Mouse (Mus musculus): ENCODE data around the gene Ms4a10. TPM values are rescaled to one million over a fixed set of nuclear protein-coding genes. Genes with fewer than 3 reads are reported as not detected.

The Ms4a10 gene
- polyA plus RNA-seq, 1 experiment from 2014 or later, result 0.73 TPM

Other genes with a start within 250 kb of the Ms4a10 start
- 0.67 and 1.0 TPM in 2 replicates for gene Cd5, start 235.7 kb downstream of the Ms4a10 start, polyA plus RNA-seq (2015; fragmentation: Nextera tagmentation; extraction: Ambion mirVana)
- not detected in 2 replicates for gene Cd6, start 144.6 kb downstream of the Ms4a10 start, polyA plus RNA-seq (2015; fragmentation: Nextera tagmentation; extraction: Ambion mirVana)
- gene Slc15a3, start 134.9 kb downstream of the Ms4a10 start, polyA plus RNA-seq (2015; fragmentation: Nextera tagmentation; extraction: Ambion mirVana), result 5.0 and 5.1 TPM in 2 replicates
- 65.2 and 67.4 TPM in 2 replicates for gene Tmem132a, start 104.7 kb downstream of the Ms4a10 start, polyA plus RNA-seq (2015; fragmentation: Nextera tagmentation; extraction: Ambion mirVana)
- 138 and 163 TPM in 2 replicates for gene Tmem109, start 92.7 kb downstream of the Ms4a10 start, polyA plus RNA-seq (2015; fragmentation: Nextera tagmentation; extraction: Ambion mirVana)
- gene Prpf19, start 79.4 kb downstream of the Ms4a10 start, polyA plus RNA-seq (2015; fragmentation: Nextera tagmentation; extraction: Ambion mirVana), result 35.7 and 40.6 TPM in 2 replicates
- gene Zp1, start 54.0 kb downstream of the Ms4a10 start, polyA plus RNA-seq (2015; fragmentation: Nextera tagmentation; extraction: Ambion mirVana), result not detected in 2 replicates
- 0.09 TPM in 1 of 2 replicates, not detected in the other for gene Ptgdr2, start 37.5 kb downstream of the Ms4a10 start, polyA plus RNA-seq (2015; fragmentation: Nextera tagmentation; extraction: Ambion mirVana)
- gene Ccdc86, start 25.4 kb downstream of the Ms4a10 start, polyA plus RNA-seq (2015; fragmentation: Nextera tagmentation; extraction: Ambion mirVana), result 25.4 and 28.7 TPM in 2 replicates
- not detected in 2 replicates for gene Ms4a15, start 18.6 kb upstream of the Ms4a10 start, polyA plus RNA-seq (2015; fragmentation: Nextera tagmentation; extraction: Ambion mirVana)
- gene Ms4a18, start 43.4 kb upstream of the Ms4a10 start, polyA plus RNA-seq (2015; fragmentation: Nextera tagmentation; extraction: Ambion mirVana), result not detected in 2 replicates
- gene Ms4a8a, start 106.4 kb upstream of the Ms4a10 start, polyA plus RNA-seq (2015; fragmentation: Nextera tagmentation; extraction: Ambion mirVana), result not detected in 2 replicates
- gene 1700017D01Rik, start 156.2 kb upstream of the Ms4a10 start, polyA plus RNA-seq (2015; fragmentation: Nextera tagmentation; extraction: Ambion mirVana), result not detected in 2 replicates
- gene 1700025F22Rik, start 190.7 kb upstream of the Ms4a10 start, polyA plus RNA-seq (2015; fragmentation: Nextera tagmentation; extraction: Ambion mirVana), result not detected in 2 replicates
- gene Ms4a13, start 222.1 kb upstream of the Ms4a10 start, polyA plus RNA-seq (2015; fragmentation: Nextera tagmentation; extraction: Ambion mirVana), result not detected in 2 replicates

All from limb, embryonic 15.5 days (tissue).